In the genomic region with DNA sequence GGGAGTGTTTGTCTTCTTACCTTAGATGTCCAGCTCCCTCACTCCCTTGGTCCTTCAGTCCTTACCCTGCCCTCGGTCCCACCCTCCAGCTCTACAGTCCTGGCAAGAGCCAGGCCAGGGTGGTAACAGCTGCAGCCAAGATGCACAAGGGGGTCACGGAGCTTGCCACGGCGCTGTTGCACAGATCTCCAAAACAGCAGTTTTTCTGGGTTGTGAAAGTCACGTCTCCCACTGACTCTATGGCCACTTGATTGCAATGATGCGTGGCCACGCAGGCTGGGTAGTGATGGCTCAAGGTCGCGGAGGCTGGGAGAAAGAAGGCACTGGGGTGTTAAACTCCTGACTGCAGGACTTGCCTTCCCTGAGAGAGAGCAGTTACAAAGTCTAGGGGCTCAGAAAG, we compare ENCODE assay signal across 19 mouse cellular contexts. TPM values are rescaled to one million over a fixed set of nuclear protein-coding genes. Genes with fewer than 3 reads are reported as not detected.
"Had no signal": no experiment of that assay in that cellular context is flagged by ENCODE, and none has a peak within 500 bp of the region (broad histone marks: within the 10 kb centered on the region; RNA-seq: fewer than 3 reads in every experiment).

No protein-coding gene starts in this region.

- DNase-seq: kidney, adult 18-20 months; kidney, postnatal 10 days; kidney, postnatal 36 days; layer of hippocampus, postnatal 36 days; liver, embryonic 13.5 days; lung, adult 2 months; right cerebral cortex, adult 18-20 months; right cerebral cortex, postnatal 14 days; right cerebral cortex, postnatal 4 days; thymus, adult 2 months; thymus, postnatal 25 days had no signal

- ATAC-seq: midbrain, embryonic 15.5 days had no signal

- H3K36me3 ChIP-seq: kidney, embryonic 15.5 days; liver, embryonic 13.5 days; midbrain, embryonic 12.5 days; midbrain, embryonic 15.5 days; neural tube, embryonic 12.5 days; neural tube, embryonic 15.5 days had no signal

- H3K27ac ChIP-seq: kidney, embryonic 15.5 days; left cerebral cortex, adult 2 months; liver, embryonic 13.5 days; macrophage; midbrain, embryonic 12.5 days; midbrain, embryonic 15.5 days; neural tube, embryonic 12.5 days; neural tube, embryonic 15.5 days had no signal

- H3K4me3 ChIP-seq: kidney, embryonic 15.5 days; left cerebral cortex, adult 2 months; liver, embryonic 13.5 days; midbrain, embryonic 12.5 days; midbrain, embryonic 15.5 days; neural tube, embryonic 12.5 days; neural tube, embryonic 15.5 days had no signal

- H3K4me2 ChIP-seq: kidney, embryonic 15.5 days; liver, embryonic 13.5 days; midbrain, embryonic 12.5 days; midbrain, embryonic 15.5 days; neural tube, embryonic 12.5 days; neural tube, embryonic 15.5 days had no signal

- H3K9ac ChIP-seq: kidney, embryonic 15.5 days; liver, embryonic 13.5 days; midbrain, embryonic 12.5 days; midbrain, embryonic 15.5 days; neural tube, embryonic 12.5 days; neural tube, embryonic 15.5 days had no signal

- H3K9me3 ChIP-seq: kidney, embryonic 15.5 days; liver, embryonic 13.5 days; midbrain, embryonic 12.5 days; midbrain, embryonic 15.5 days; neural tube, embryonic 12.5 days; neural tube, embryonic 15.5 days had no signal

- H3K4me1 ChIP-seq: midbrain, embryonic 15.5 days; neural tube, embryonic 15.5 days had no signal

RNA-seq across cellular contexts. Expression of gene Ly6g6e, which starts 5.2 kb away (rescaled TPM):
- polyA plus RNA-seq: macrophage had no signal

RNA-seq across cellular contexts. Expression of gene Mpig6b, which starts 5.5 kb away (rescaled TPM):
- polyA plus RNA-seq: liver, adult 2 months had no signal

RNA-seq across cellular contexts. Expression of gene Ly6g6c, which starts 6.3 kb away (rescaled TPM):
- polyA plus RNA-seq: kidney, embryonic 15.5 days; liver, adult 2 months; macrophage; midbrain, embryonic 12.5 days; midbrain, embryonic 15.5 days; neural tube, embryonic 12.5 days; neural tube, embryonic 15.5 days had no signal
